Mouse (Mus musculus) fibroblast of lung, adult 2 months (primary cell): ENCODE measurements around the gene Mmp21.
"Not testable (repeated sequence)": the region's sequence is repeated elsewhere in the genome, so short reads cannot be mapped to it uniquely, and the experiment has no call there.

Experiments used
- DNase-seq: peaks from one replicate; pipeline ENCODE4 v3.0.0-alpha.2; 2011; ENCODE audit warnings: low read depth

The Mmp21 gene

GRCm38 (mm10) chr7:133679961-133680360 lies at the start of gene Mmp21:
Gene Mmp21, minus strand, starts transcription at chr7:133680061.
- DNase-seq, result no peak

- no peak for DNase-seq
Observed at GRCm38 (mm10) chr7:133729351-133729750, 49.5 kb upstream of the Mmp21 start.

GRCm38 (mm10) chr7:133727027-133727426 lies 47.2 kb upstream of the Mmp21 start:
- no peak for DNase-seq

- DNase-seq, result no peak
Observed at GRCm38 (mm10) chr7:133725571-133725970, 45.7 kb upstream of the Mmp21 start.

GRCm38 (mm10) chr7:133724844-133725243 lies 45.0 kb upstream of the Mmp21 start:
- DNase-seq, result no peak

- DNase-seq, result no peak
Observed at GRCm38 (mm10) chr7:133720616-133721015, 40.8 kb upstream of the Mmp21 start.

GRCm38 (mm10) chr7:133718580-133718979 lies 38.7 kb upstream of the Mmp21 start:
- DNase-seq, result no peak

GRCm38 (mm10) chr7:133715387-133715786 lies 35.5 kb upstream of the Mmp21 start:
- peak; percentile 51 for DNase-seq

GRCm38 (mm10) chr7:133707301-133707700 lies 27.4 kb upstream of the Mmp21 start:
- no peak for DNase-seq

- no peak for DNase-seq
Observed at GRCm38 (mm10) chr7:133703906-133704305, 24.0 kb upstream of the Mmp21 start.

GRCm38 (mm10) chr7:133702333-133702732 lies 22.5 kb upstream of the Mmp21 start:
- DNase-seq, result no peak

GRCm38 (mm10) chr7:133701366-133701765 lies 21.5 kb upstream of the Mmp21 start:
- no peak for DNase-seq

GRCm38 (mm10) chr7:133699885-133700284 lies 20.0 kb upstream of the Mmp21 start:
- DNase-seq, result no peak

- no peak for DNase-seq
Observed at GRCm38 (mm10) chr7:133698021-133698709, 18.3 kb upstream of the Mmp21 start.

- not testable (repeated sequence) for DNase-seq
Observed at GRCm38 (mm10) chr7:133685644-133686043, 5.8 kb upstream of the Mmp21 start.

GRCm38 (mm10) chr7:133684701-133685100 lies 4.8 kb upstream of the Mmp21 start:
- DNase-seq, result no peak

GRCm38 (mm10) chr7:133684110-133684509 lies 4.2 kb upstream of the Mmp21 start:
- DNase-seq, result no peak

- no peak for DNase-seq
Observed at GRCm38 (mm10) chr7:133683626-133684025, 3.8 kb upstream of the Mmp21 start.

GRCm38 (mm10) chr7:133679439-133679838 lies 422 bp downstream of the Mmp21 start:
- no peak for DNase-seq

- DNase-seq, result no peak
Observed at GRCm38 (mm10) chr7:133678716-133679115, 1.1 kb downstream of the Mmp21 start.

GRCm38 (mm10) chr7:133676002-133676401 lies 3.9 kb downstream of the Mmp21 start:
- no peak for DNase-seq

- no peak for DNase-seq
Observed at GRCm38 (mm10) chr7:133670846-133671245, 9.0 kb downstream of the Mmp21 start.

GRCm38 (mm10) chr7:133669946-133670345 lies 9.9 kb downstream of the Mmp21 start:
- no peak for DNase-seq

GRCm38 (mm10) chr7:133669071-133669470 lies 10.8 kb downstream of the Mmp21 start:
- DNase-seq, result no peak
